Mouse (Mus musculus) embryonic facial prominence, embryonic 11.5 days (tissue): ENCODE measurements around the gene Mnt. TPM values are rescaled to one million over a fixed set of nuclear protein-coding genes. Genes with fewer than 3 reads are reported as not detected.

ENCODE experiments used
- ATAC-seq: fragments of 200-750 bp; cut with Nextera tagmentation; replicated peaks from 2 replicates; pipeline ENCODE4 v1.8.0; 2017; ENCODE audit warnings: low read depth; ENCODE audit not compliant: insufficient number of reproducible peaks, low FRiP score, low TSS enrichment
- DNase-seq: peaks from one replicate; pipeline ENCODE4 v3.0.0-alpha.2; 2015; ENCODE audit warnings: low spot score
- H3K27ac ChIP-seq: fragments of 300-500 bp; sonication (generic); replicated peaks from 2 replicates; pipeline ENCODE4 v1.5.1; 2014; ENCODE audit warnings: mild to moderate bottlenecking, low read depth, low read length, control low read depth
- H3K27me3 ChIP-seq: fragments of 300-500 bp; sonication (generic); 2 replicates; pipeline ENCODE4 v1.6.1; 2014; ENCODE audit warnings: mild to moderate bottlenecking, low read length, moderate library complexity, mixed read lengths; ENCODE audit not compliant: control insufficient read depth, insufficient read depth
- H3K36me3 ChIP-seq: fragments of 300-500 bp; sonication (generic); replicated peaks from 2 replicates; pipeline ENCODE4 v1.6.1; 2014; ENCODE audit warnings: low read depth, mild to moderate bottlenecking, low read length, moderate library complexity, mixed read lengths; ENCODE audit not compliant: control insufficient read depth, insufficient read depth
- H3K4me1 ChIP-seq: fragments of 300-500 bp; sonication (generic); 2 replicates; pipeline ENCODE4 v1.6.1; 2014; ENCODE audit warnings: low read length, mixed read lengths; ENCODE audit not compliant: control insufficient read depth, insufficient read depth
- H3K4me2 ChIP-seq: fragments of 300-500 bp; sonication (generic); 2 replicates; pipeline ENCODE4 v1.6.1; 2014; ENCODE audit warnings: low read depth, mild to moderate bottlenecking, control low read depth, low read length, moderate library complexity
- H3K4me3 ChIP-seq: fragments of 300-500 bp; sonication (generic); 2 replicates; pipeline ENCODE4 v1.5.1; 2014; ENCODE audit warnings: low read depth, low read length, control low read depth
- H3K9ac ChIP-seq: fragments of 300-500 bp; sonication (generic); replicated peaks from 2 replicates; pipeline ENCODE4 v1.6.1; 2014; ENCODE audit warnings: mild to moderate bottlenecking, control low read depth, low read length
- H3K9me3 ChIP-seq: fragments of 300-500 bp; sonication (generic); replicated peaks from 2 replicates; pipeline ENCODE4 v1.6.1; 2016; ENCODE audit warnings: mild to moderate bottlenecking, low read length, inconsistent platforms, mixed read lengths; ENCODE audit not compliant: control insufficient read depth
- WGBS: fragments of 180-500 bp; shearing (Covaris S2); extraction: QIAGEN DNeasy Blood & Tissue Kit; methylation state at CpG from one replicate; pipeline ENCODE4 v1.1.7; 2014; 5-methylcytosine and 5-hydroxymethylcytosine counted together
- polyA plus RNA-seq: library from polyadenylated mRNA; unstranded; fragments of >200 nt; fragmentation: Nextera tagmentation; extraction: Ambion mirVana; gene quantifications from 2 replicates; pipeline ENCODE4 v1.2.1, GENCODE M21; 2014

Mnt gene
- polyA plus RNA-seq, 1 experiment from 2014 or later = 3.0 TPM

GRCm38 (mm10) chr11:74838441-74838840 is 7.7 kb downstream of the Mnt start:
- ATAC-seq (peak; percentile 32), DNase-seq (peak; percentile 93)
- no peaks in the 10 kb centered on the region for H3K27me3 ChIP-seq
- peak overlapping the region; percentile 91 for H3K4me2 ChIP-seq
- peaks cover 7% of the 10 kb centered on the region for H3K4me1 ChIP-seq
- no peaks in the 10 kb centered on the region for H3K9me3 ChIP-seq
- peak overlapping the region; percentile 89 for H3K27ac ChIP-seq
- H3K4me3 ChIP-seq = peak overlapping the region; percentile 53
- H3K36me3 ChIP-seq = peaks cover 7% of the 10 kb centered on the region
- WGBS = under 1% methylated on average over 35 of the region's 35 CpGs
- H3K9ac ChIP-seq = peak overlapping the region; percentile 61

DNA sequence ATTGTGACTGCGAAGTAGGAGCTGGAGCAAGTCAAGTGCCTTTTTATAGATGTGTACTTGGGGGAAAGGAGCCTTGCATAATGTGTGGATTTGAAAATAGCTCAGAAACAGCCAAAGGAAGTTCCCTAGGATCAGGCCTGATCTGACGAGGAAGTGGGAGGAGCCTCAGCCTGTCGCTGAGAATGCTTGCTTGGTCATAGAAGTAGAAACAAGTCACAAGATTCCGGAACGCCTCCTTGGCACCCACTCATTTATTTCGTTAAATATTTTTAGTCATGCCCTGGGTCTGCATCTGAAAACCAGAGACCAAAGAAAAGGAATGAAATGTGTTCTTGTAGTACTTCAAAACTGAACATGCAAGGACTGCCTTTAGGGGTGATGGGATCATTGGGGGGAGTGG is 8.3 kb downstream of the Mnt start:
- WGBS = 48% methylated on average over 6 of the region's 6 CpGs
- ATAC-seq (no peak), DNase-seq (no peak)
- H3K27ac ChIP-seq = no peak overlapping the region
- H3K9me3 ChIP-seq = no peaks in the 10 kb centered on the region
- H3K27me3 ChIP-seq = no peaks in the 10 kb centered on the region
- H3K4me3 ChIP-seq = peak overlapping the region; percentile 53; the same call in 1 of the 2 replicates
- H3K4me1 ChIP-seq = peaks cover 7% of the 10 kb centered on the region
- H3K4me2 ChIP-seq = 0 out of 2 replicates have a peak overlapping the region, but pooled peaks have one; percentile 91
- H3K36me3 ChIP-seq = peaks cover 7% of the 10 kb centered on the region
- H3K9ac ChIP-seq = no peak overlapping the region

GRCm38 (mm10) chr11:74839860-74840715 is 9.4 kb downstream of the Mnt start:
- Histone ChIP-seq H3K4me1 (peaks cover 7% of the 10 kb centered on the region), H3K9me3 (no peaks in the 10 kb centered on the region), H3K27ac (no peak overlapping the region), H3K36me3 (peaks cover 7% of the 10 kb centered on the region), H3K27me3 (no peaks in the 10 kb centered on the region), H3K4me3 (no peak overlapping the region), H3K9ac (no peak overlapping the region), H3K4me2 (no peak overlapping the region)
- DNase-seq = no peak
- 93% methylated on average over 19 of the region's 19 CpGs for WGBS
- ATAC-seq = no peak

- Histone ChIP-seq H3K4me3 (no peak overlapping the region), H3K27me3 (no peaks in the 10 kb centered on the region), H3K36me3 (peaks cover 7% of the 10 kb centered on the region), H3K4me2 (no peak overlapping the region), H3K4me1 (peaks cover 7% of the 10 kb centered on the region), H3K27ac (no peak overlapping the region), H3K9ac (no peak overlapping the region), H3K9me3 (no peaks in the 10 kb centered on the region)
- WGBS = 88% methylated on average over 8 of the region's 8 CpGs
- ATAC-seq (no peak), DNase-seq (no peak)
These were observed 10.0 kb downstream of the Mnt start for GRCm38 (mm10) chr11:74840739-74841138.

DNA sequence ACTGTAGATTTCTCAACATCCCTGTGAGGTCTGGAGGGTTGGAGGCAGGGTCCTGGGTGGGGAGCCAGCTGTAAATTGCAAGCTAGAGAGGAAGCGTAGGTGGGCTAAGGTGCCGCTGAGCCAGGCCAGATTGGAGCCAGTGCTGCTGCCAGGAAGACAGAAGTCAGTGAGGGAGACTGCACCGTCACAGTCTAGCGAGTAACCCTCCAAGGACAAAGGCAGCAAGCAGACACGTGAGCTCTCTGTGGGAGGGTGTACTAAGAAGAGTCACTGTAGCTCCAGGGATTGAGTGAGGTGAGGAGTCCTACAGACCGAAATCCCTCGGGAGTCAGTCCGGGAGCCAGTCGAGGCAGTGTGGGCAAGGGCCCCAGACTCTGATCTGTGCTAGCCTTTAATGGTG is 10.6 kb downstream of the Mnt start:
- Histone ChIP-seq H3K27ac (no peak overlapping the region), H3K36me3 (peaks cover 7% of the 10 kb centered on the region), H3K27me3 (no peaks in the 10 kb centered on the region), H3K4me1 (peaks cover 7% of the 10 kb centered on the region), H3K9ac (no peak overlapping the region), H3K9me3 (no peaks in the 10 kb centered on the region), H3K4me3 (no peak overlapping the region), H3K4me2 (no peak overlapping the region)
- no peak for ATAC-seq
- 75% methylated on average over 9 of the region's 9 CpGs for WGBS
- no peak for DNase-seq

GRCm38 (mm10) chr11:74842045-74842444 is 11.3 kb downstream of the Mnt start:
- H3K4me2 ChIP-seq = no peak overlapping the region
- H3K4me1 ChIP-seq = peaks cover 7% of the 10 kb centered on the region
- 91% methylated on average over 13 of the region's 13 CpGs for WGBS
- ATAC-seq (no peak), DNase-seq (no peak)
- no peak overlapping the region for H3K27ac ChIP-seq
- no peaks in the 10 kb centered on the region for H3K27me3 ChIP-seq
- H3K9me3 ChIP-seq = no peaks in the 10 kb centered on the region
- no peak overlapping the region for H3K4me3 ChIP-seq
- peaks cover 7% of the 10 kb centered on the region for H3K36me3 ChIP-seq
- H3K9ac ChIP-seq = no peak overlapping the region

DNA sequence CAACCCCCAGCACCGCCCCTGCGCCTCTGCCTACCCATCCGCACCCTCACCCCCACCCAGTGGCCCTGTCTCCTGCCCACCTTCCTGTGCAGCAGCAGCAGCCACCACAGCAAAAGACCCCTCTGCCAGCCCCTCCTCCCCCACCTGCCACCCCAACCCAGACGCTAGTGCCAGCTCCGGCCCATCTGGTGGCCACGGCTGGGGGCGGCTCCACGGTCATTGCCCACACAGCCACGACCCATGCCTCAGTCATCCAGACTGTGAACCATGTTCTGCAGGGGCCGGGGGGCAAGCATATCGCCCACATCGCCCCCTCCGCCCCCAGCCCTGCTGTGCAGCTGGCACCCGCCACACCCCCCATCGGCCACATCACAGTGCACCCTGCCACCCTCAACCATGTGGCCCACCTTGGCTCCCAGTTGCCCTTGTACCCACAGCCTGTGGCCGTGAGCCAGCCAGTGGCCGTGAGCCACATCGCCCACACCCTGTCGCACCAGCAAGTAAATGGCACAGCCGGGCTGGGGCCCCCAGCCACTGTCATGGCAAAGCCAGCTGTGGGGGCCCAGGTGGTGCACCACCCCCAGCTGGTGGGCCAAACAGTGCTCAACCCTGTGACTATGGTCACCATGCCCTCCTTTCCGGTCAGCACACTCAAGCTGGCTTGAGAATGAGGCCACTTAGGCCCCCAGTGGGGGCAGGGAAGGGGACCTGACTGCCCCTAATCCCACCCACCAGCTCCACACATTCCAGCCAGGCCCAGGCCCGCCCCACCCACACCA is 12.1 kb downstream of the Mnt start:
- ATAC-seq = no peak
- no peak for DNase-seq
- Histone ChIP-seq H3K27me3 (no peaks in the 10 kb centered on the region), H3K4me3 (no peak overlapping the region), H3K4me1 (peaks cover 4% of the 10 kb centered on the region; the same call in 1 of the 2 replicates), H3K4me2 (no peak overlapping the region), H3K27ac (no peak overlapping the region), H3K9ac (no peak overlapping the region), H3K36me3 (peaks cover 7% of the 10 kb centered on the region), H3K9me3 (no peaks in the 10 kb centered on the region)
- 89% methylated on average over 18 of the region's 22 CpGs for WGBS

GRCm38 (mm10) chr11:74843435-74843714 is 12.7 kb downstream of the Mnt start:
- Histone ChIP-seq H3K27ac (no peak overlapping the region), H3K4me2 (no peak overlapping the region), H3K9me3 (no peaks in the 10 kb centered on the region), H3K4me1 (peaks cover 4% of the 10 kb centered on the region; the same call in 1 of the 2 replicates), H3K9ac (no peak overlapping the region), H3K27me3 (no peaks in the 10 kb centered on the region), H3K36me3 (peaks cover 7% of the 10 kb centered on the region), H3K4me3 (no peak overlapping the region)
- 84% methylated on average over 2 of the region's 2 CpGs for WGBS
- DNase-seq (no peak), ATAC-seq (no peak)
